Mouse (Mus musculus) ovary, postnatal 14 days (tissue): ENCODE results near the gene Arl3.

Experiments
- DNase-seq: peaks from one replicate; pipeline ENCODE4 v3.0.0; 2022; ENCODE audit warnings: low spot score

Arl3 gene

GRCm38 (mm10) chr19:46517529-46518351, 55.3 kb downstream of the Arl3 start:
- DNase-seq: no peak

GRCm38 (mm10) chr19:46516667-46517528, 56.1 kb downstream of the Arl3 start:
- DNase-seq: no peak

DNA sequence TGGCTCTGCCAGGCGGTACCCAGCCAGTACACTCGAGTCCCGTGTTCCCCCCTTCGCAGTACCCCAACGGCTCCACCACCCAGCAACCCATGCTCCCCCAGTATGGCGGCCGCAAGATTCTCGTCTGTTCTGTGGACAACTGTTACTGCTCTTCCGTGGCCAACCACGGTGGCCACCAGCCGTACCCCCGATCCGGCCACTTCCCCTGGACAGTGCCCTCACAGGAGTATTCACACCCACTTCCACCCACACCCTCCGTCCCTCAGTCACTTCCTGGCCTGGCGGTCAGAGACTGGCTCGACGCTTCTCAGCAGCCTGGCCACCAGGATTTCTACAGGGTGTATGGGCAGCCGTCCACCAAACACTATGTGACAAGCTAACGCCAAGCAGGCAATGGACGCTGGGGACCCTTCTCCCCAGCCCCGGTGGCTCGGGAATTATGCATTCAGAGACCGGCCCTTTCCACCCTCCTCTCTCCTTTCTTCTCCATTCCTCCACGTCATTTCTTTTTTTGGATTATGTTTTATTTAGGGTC, 57.6 kb downstream of the Arl3 start:
- DNase-seq: no peak

- no peak for DNase-seq
Measured at GRCm38 (mm10) chr19:46514387-46514786, 58.6 kb downstream of the Arl3 start.

DNA sequence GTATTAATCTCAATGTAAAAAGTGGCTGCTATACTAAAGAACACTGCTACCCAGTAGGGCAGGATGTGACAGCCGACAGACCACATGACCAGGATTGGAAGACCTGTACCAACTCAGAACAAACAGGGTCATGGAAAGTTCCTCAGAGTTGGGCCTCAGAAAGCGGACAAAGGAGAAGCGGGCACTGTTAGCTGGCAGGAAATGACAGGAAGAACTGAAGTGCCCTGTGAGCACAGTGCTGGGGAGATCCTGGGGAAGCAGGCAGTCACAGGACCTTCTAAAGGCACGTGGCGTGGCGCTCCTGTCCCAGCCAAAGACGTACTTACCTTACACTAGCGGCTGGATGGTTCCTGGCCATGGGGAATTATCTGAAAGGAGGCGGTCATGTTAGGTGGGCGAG, 61.7 kb downstream of the Arl3 start:
- DNase-seq: no peak

DNA sequence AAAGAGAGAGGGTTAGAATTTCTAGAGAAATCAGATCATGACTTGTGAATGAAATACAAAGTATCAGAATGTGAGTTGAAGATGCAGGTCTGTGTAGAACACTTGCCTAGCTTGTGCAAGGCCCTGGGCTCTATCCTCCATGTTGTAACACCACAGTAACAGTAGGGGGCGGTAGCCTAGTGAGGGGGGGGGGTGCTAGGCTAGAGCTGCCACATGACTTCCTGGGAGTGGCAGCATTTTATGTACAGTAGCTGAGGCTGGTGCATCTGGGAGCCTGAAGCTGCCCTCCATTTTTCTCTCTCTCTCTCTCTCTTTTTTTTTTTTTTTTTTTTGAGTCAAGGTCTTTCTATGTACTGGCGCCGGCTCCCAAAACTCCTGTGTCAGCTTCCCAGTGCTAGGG, 62.2 kb downstream of the Arl3 start:
- no peak for DNase-seq

- DNase-seq: no peak
Measured at GRCm38 (mm10) chr19:46510401-46510800, 62.6 kb downstream of the Arl3 start.

DNA sequence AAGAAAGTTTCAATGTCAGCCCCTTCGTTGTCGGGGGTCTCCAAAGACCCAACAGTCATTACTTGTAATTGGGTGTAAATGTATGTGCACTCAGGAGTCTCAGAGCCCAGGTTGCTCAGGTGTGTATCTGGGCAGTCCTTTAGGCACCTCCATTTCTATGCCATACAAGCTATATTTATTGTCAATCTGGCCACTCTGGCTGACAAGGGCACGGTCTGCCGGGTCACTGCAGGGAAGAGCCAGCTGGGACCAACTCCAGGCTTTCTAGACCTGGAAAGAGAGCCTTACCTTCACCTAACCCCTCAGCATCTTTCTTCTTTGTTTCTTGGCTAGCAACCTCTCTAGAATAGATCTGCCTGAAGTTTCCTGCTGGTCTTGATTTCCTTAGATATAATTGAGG, 63.3 kb downstream of the Arl3 start:
- no peak for DNase-seq

DNA sequence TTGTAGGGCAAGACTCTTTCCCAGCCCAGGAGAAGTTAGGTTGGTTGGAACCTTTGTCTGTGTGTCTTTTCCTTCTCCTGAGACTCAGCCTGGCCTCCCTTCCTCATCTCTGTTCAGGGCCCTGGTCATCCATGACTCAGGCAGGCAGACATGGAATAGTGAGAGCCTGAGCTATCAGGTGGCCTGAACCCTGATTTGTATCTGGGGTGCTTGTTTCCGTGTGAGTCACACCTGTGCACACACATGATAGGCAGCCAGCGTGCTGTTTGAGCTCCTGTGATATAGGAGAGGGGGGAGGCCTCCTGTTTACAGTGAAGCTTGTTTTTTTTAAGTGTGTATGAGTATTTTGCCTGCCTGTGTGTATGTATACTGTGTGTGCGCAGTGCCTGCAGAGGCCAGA, 63.8 kb downstream of the Arl3 start:
- no peak for DNase-seq

DNA sequence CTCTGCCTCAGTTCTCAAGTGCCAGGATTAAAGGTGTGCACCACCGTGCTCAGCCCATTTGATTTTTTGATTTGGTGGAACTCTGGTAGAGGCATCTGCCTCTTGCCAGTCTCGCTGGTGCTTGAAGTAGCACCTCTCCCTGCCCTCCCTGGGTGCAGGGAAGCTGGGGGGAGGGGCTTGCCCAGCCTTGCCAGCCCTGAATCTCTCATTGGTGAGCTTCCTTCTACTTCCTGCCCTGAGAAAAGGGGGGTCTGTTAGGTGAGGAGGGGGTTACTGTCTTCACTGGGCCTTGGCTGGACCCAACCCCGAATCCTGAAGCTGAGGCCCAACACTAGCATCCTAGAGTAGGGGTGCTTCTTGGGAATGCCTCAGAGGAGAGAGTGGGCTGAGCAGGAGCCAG, 64.3 kb downstream of the Arl3 start:
- DNase-seq: no peak

DNA sequence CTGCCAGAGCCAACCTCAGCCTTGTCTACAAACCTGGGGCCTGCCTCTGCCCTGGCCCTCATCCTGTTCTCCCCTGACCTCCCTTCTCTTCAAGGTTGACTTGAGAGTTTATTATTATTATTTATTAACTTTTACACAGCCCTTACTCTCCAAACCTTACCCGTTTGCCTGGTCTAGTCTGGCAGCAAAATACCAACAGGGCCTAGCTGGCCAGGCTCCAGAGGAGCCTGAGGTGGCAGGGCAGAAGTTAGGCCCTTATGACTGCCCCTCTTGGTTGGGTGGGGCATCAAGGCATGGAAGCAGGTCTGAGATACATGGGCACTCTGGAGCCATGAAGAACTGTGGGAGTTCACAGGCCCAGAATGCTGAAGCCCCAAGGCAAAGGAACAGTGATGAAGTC, 65.2 kb downstream of the Arl3 start:
- no peak for DNase-seq

GRCm38 (mm10) chr19:46507181-46507581, 65.8 kb downstream of the Arl3 start:
- no peak for DNase-seq

DNA sequence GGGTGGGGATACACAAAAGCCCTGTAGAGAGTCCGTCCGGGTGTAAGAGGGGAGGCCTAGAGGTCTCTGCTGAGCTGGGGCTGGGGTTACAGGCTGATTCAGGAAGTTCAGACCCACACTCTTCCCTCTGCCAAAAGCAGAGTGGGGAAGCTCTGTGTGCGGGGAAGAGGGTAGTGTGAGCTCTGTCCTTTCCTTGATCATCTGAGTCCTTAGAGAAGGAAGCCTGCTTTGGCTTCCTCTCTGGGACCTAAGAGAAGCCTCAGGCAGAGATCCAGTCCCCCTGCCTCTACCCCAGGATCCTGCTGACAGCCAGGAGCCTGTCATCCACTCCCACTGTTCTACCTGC, 66.7 kb downstream of the Arl3 start:
- no peak for DNase-seq

GRCm38 (mm10) chr19:46505646-46506371, 67.2 kb downstream of the Arl3 start:
- no peak for DNase-seq

- no peak for DNase-seq
Measured at GRCm38 (mm10) chr19:46504822-46505417, 68.1 kb downstream of the Arl3 start.

DNA sequence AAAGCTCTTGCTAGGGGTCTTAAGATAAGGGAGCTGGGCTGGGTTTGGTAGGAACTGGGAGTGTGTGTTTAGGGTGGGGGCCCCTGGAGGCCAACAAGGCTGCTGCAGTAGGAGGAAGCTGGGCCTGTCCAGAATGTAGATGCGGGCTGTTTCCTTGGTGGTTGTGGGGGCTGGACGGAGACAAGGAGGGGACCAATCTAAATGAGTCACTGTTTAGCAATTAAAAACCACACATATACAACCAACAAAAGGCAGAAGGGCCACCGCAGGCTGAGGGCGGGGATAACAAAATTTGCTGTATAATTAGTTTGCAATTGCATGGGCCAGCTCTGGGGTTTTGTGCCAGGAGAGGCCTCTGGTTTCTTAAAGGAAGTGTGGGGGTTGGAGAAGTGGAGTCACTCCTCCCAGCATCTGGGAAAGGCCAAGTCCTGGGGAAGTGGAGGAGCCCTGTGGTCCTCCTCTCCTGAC, 68.9 kb downstream of the Arl3 start:
- no peak for DNase-seq

DNA sequence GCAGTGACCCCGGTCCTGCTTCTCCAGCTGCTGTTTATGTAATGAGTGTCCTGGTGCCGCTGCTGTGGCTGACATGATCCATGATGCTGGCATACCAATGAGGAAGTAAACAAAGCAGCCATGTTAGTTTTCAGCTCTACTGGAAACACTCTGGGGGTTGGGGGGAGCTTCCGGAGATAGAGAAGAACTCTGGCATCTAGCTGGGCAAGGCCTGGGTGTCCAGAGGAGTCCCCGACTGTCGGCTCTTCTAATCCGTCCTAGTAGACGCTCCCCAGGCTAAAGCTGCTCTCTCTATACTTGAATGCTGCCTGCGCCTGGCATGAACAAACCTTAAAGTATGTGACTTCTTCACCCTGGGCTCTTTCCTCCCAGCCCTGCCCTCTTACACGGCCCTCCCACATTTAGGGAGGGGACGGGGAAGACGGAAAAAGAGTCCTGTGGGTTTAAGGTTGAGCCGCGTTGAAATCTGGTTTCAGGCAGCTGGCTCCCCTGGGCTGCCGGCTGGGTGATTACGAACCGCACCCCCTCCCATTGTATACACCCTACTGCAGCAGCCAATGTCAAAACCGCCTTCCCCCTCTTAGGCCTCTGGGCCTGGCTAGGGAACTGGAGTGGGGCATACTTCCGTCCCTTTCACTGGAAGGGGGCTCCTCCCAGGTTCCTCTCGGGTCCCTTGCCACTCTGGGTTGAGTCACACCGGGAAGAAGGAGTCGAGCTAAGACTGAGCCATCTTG, 69.5 kb downstream of the Arl3 start:
- DNase-seq: peak; percentile 61

DNA sequence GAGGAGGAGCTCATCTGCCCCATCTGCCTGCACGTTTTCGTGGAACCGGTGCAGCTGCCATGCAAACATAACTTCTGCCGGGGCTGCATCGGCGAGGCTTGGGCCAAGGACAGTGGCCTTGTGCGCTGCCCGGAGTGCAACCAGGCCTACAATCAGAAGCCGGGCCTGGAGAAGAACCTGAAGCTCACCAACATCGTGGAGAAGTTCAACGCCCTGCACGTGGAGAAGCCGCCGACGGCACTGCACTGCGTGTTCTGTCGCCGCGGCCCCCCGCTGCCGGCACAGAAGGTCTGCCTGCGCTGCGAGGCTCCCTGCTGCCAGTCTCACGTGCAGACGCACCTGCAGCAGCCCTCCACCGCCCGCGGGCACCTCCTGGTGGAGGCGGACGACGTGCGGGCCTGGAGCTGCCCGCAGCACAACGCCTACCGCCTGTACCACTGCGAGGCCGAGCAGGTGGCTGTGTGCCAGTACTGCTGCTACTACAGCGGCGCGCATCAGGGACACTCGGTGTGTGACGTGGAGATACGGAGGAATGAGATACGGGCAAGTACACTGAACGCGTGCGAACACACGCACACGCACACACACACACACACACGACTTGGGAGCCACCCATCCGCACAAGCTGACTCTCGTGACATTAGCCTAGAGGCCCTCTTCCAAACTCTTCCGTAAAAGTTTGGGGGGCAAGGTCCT, 70.4 kb downstream of the Arl3 start:
- DNase-seq: peak; percentile 72

GRCm38 (mm10) chr19:46502069-46502455, 70.9 kb downstream of the Arl3 start:
- peak; percentile 62 for DNase-seq

GRCm38 (mm10) chr19:46501401-46502068, 71.5 kb downstream of the Arl3 start, which contains the start of gene Trim8:
Gene Trim8, plus strand, starts transcription at chr19:46501702.
- peak; percentile 75 for DNase-seq
